Mouse (Mus musculus): ENCODE data around the gene Dhrs1.

DNA sequence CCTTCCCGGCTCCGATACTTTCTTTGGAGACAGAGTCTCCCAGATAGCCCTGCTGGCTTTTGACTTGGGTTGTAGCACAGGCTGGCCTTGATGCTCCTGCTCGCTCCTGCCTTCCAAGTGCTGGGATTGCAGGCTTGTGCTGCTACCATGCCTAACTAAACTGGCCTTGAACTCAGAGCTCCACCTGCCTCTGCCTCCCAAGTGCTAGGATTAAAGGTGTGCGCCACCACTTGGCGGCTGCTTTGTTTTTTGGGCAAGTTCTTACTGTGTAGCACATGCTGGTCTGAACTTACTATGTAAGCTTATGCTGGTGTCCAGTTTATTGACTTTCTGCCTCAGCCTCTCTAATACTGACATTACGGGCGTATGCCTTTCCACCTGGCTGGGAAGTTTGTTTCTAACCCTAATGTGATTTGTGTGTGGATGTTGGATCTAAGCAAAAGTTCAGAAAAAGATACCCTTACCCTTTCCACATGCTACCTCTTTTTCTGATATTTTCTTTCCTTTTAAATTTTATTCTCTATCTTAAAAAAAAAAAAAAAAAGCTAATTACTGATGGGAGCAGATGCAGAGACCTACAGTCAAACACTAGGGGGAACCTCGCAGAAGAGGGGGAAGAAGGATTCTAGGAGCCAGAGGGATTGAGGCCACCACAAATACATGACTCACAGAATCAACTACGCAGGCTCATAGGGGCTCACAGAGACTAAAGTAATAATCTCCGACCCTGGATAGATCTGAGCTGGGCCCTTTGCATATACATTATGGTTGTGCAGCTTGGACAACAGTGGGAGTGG lies 1.8 kb upstream of the Dhrs1 start:
- TF ChIP-seq CTCF (IDR thresholded peaks at IDR 0.05): no peak
- TF ChIP-seq POLR2A (IDR thresholded peaks at IDR 0.05; ENCODE audit: insufficient read depth, low read depth, low read length): no peak

Measured in heart, adult 2 months (tissue).